Mouse (Mus musculus) G1E (cell line): ENCODE results near the gene Clic5.

ENCODE experiments used
- CTCF ChIP-seq: IDR thresholded peaks from 2 replicates; pipeline ENCODE4 v1.5.1; 2012; ENCODE audit warnings: low read depth, low read length, inconsistent platforms, mixed read lengths
- GATA1 ChIP-seq: IDR thresholded peaks from 2 replicates; pipeline ENCODE4 v1.6.1; 2012; ENCODE audit warnings: borderline replicate concordance, low read length, inconsistent platforms, mixed read lengths
- GATA2 ChIP-seq: IDR thresholded peaks from 2 replicates; pipeline ENCODE4 v1.6.1; 2012; ENCODE audit warnings: low read depth, low read length, inconsistent platforms, borderline replicate concordance

DNA sequence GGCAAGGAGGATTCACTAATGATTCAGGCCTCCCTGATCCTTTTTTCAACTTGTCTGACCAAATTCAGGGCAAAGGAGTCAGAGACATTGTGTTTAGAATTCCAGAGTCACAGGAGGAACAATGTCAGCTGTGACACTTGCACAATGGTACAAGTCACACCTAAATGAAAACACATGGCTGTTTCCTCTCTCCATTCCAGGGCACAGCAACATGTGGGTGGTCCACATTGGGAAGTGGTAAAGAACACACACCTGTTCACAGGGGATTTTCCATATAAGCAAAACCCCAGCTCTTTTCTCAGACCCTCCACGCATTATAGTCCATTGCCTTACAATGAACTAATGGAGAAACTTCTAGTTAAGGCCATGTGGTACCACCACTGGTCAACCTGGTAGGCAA lies 115.7 kb downstream of the Clic5 start:
- TF ChIP-seq CTCF, result no peak
- no peak for TF ChIP-seq GATA2
- TF ChIP-seq GATA1, result no peak
